Mouse (Mus musculus) neural tube, embryonic 14.5 days (tissue): Measurements from ENCODE around the gene Ado. TPM values are rescaled to one million over a fixed set of nuclear protein-coding genes. Genes with fewer than 3 reads are reported as not detected.

Experiments used
- polyA plus RNA-seq: library from polyadenylated mRNA; unstranded; fragments of >200 nt; fragmentation: Nextera tagmentation; extraction: Ambion mirVana; gene quantifications from 2 replicates; pipeline ENCODE4 v1.2.1, GENCODE M21; 2014

The Ado gene
- polyA plus RNA-seq, 1 experiment from 2014 or later = 109 TPM

Other genes with a start within 250 kb of the Ado start
- 0.56 and 1.0 TPM in 2 replicates for gene Egr2, start 13.5 kb downstream of the Ado start, polyA plus RNA-seq